Mouse (Mus musculus) ES-Bruce4 (cell line): ENCODE results near the gene Sf3a2. TPM values are rescaled to one million over a fixed set of nuclear protein-coding genes. Genes with fewer than 3 reads are reported as not detected.

Experiments
- H3K27ac ChIP-seq: 2 replicates; pipeline ENCODE4 v1.5.1; 2012; ENCODE audit warnings: low read length, inconsistent platforms; ENCODE audit not compliant: insufficient read depth
- H3K27me3 ChIP-seq: 2 replicates; pipeline ENCODE4 v1.6.1; 2012; ENCODE audit warnings: mild to moderate bottlenecking, low read length, inconsistent platforms; ENCODE audit not compliant: control insufficient read depth, poor library complexity, insufficient read depth, severe bottlenecking
- H3K36me3 ChIP-seq: 2 replicates; pipeline ENCODE4 v1.6.1; 2012; ENCODE audit warnings: inconsistent platforms, mild to moderate bottlenecking, low read length, moderate library complexity; ENCODE audit not compliant: control insufficient read depth, poor library complexity, insufficient read depth, severe bottlenecking
- H3K4me1 ChIP-seq: one replicate; pipeline ENCODE4 v1.8.1; 2011; ENCODE audit warnings: low read length; ENCODE audit not compliant: control insufficient read depth, insufficient read depth
- H3K4me3 ChIP-seq: 2 replicates; pipeline ENCODE4 v1.5.1; 2011; ENCODE audit warnings: low read depth, mild to moderate bottlenecking, low read length
- H3K9ac ChIP-seq: 2 replicates; pipeline ENCODE4 v1.6.1; 2012; ENCODE audit warnings: low read depth, mild to moderate bottlenecking, inconsistent platforms; ENCODE audit not compliant: poor library complexity, severe bottlenecking
- H3K9me3 ChIP-seq: replicated peaks from 2 replicates; pipeline ENCODE4 v1.6.1; 2012; ENCODE audit warnings: mild to moderate bottlenecking, low read length, inconsistent platforms; ENCODE audit not compliant: control insufficient read depth, poor library complexity, insufficient read depth, severe bottlenecking
- CTCF ChIP-seq: IDR thresholded peaks from one replicate; pipeline ENCODE4 v1.8.1; 2011; ENCODE audit warnings: low read depth, low read length
- EP300 ChIP-seq: IDR thresholded peaks from 2 replicates; pipeline ENCODE4 v1.6.1; 2011; ENCODE audit warnings: low read depth, low read length; ENCODE audit not compliant: insufficient read depth
- POLR2A ChIP-seq: IDR thresholded peaks from one replicate; pipeline ENCODE4 v1.8.1; 2011; ENCODE audit warnings: low read length; ENCODE audit not compliant: insufficient read depth
- polyA plus RNA-seq: library from polyadenylated mRNA; stranded (reverse); fragments of >200 nt; gene quantifications from 2 replicates; pipeline ENCODE4 v1.2.4, GENCODE M21; 2011; ENCODE audit warnings: low read depth; ENCODE audit not compliant: missing spikeins, insufficient read depth, insufficient read length

Gene Sf3a2
- polyA plus RNA-seq, 1 experiment: 90.1 TPM

GRCm38 (mm10) chr10:80773816-80774215, 24.2 kb upstream of the Sf3a2 start:
- Histone ChIP-seq H3K9me3 (no peaks in the 10 kb centered on the region), H3K9ac (no peak overlapping the region), H3K4me3 (no peak overlapping the region), H3K4me1 (no peaks in the 10 kb centered on the region), H3K27ac (no peak overlapping the region), H3K36me3 (peaks cover 30% of the 10 kb centered on the region), H3K27me3 (no peaks in the 10 kb centered on the region)
- TF ChIP-seq CTCF (no peak), POLR2A (no peak), EP300 (no peak)

- Histone ChIP-seq H3K27ac (no peak overlapping the region), H3K9me3 (no peaks in the 10 kb centered on the region)
Observed at GRCm38 (mm10) chr10:80774549-80774948, 23.4 kb upstream of the Sf3a2 start.

GRCm38 (mm10) chr10:80774981-80775380, 23.0 kb upstream of the Sf3a2 start:
- Histone ChIP-seq H3K4me3 (no peak overlapping the region), H3K27me3 (no peaks in the 10 kb centered on the region), H3K4me1 (no peaks in the 10 kb centered on the region), H3K9ac (no peak overlapping the region), H3K27ac (no peak overlapping the region), H3K9me3 (no peaks in the 10 kb centered on the region), H3K36me3 (peaks cover 34% of the 10 kb centered on the region)
- TF ChIP-seq EP300 (no peak), CTCF (no peak), POLR2A (no peak)

More at GRCm38 (mm10) chr10:80774549-80774948, 23.4 kb upstream of the Sf3a2 start:
- Histone ChIP-seq H3K9ac (no peak overlapping the region), H3K4me1 (no peaks in the 10 kb centered on the region), H3K36me3 (peaks cover 34% of the 10 kb centered on the region), H3K27me3 (no peaks in the 10 kb centered on the region), H3K4me3 (no peak overlapping the region)
- TF ChIP-seq POLR2A (no peak), CTCF (peak; percentile 96), EP300 (no peak)

- H3K27me3 ChIP-seq: no peaks in the 10 kb centered on the region
- H3K4me3 ChIP-seq: no peak overlapping the region
- H3K36me3 ChIP-seq: peaks cover 35% of the 10 kb centered on the region
- no peak overlapping the region for H3K27ac ChIP-seq
- H3K9ac ChIP-seq: no peak overlapping the region
- H3K4me1 ChIP-seq: no peaks in the 10 kb centered on the region
- no peaks in the 10 kb centered on the region for H3K9me3 ChIP-seq
- no peak for TF ChIP-seq POLR2A
Observed at GRCm38 (mm10) chr10:80775731-80776130, 22.3 kb upstream of the Sf3a2 start.

GRCm38 (mm10) chr10:80776358-80776869, 21.6 kb upstream of the Sf3a2 start:
- no peak for TF ChIP-seq CTCF
- Histone ChIP-seq H3K9ac (no peak overlapping the region), H3K36me3 (peaks cover 32% of the 10 kb centered on the region)

GRCm38 (mm10) chr10:80777123-80777522, 20.9 kb upstream of the Sf3a2 start:
- Histone ChIP-seq H3K9me3 (no peaks in the 10 kb centered on the region), H3K27me3 (no peaks in the 10 kb centered on the region), H3K9ac (no peak overlapping the region), H3K27ac (no peak overlapping the region), H3K36me3 (peaks cover 26% of the 10 kb centered on the region), H3K4me1 (no peaks in the 10 kb centered on the region), H3K4me3 (no peak overlapping the region)
- TF ChIP-seq EP300: no peak
- no peak for TF ChIP-seq CTCF
- no peak for TF ChIP-seq POLR2A

More at GRCm38 (mm10) chr10:80776358-80776869, 21.6 kb upstream of the Sf3a2 start:
- no peaks in the 10 kb centered on the region for H3K27me3 ChIP-seq
- H3K4me1 ChIP-seq: no peaks in the 10 kb centered on the region
- H3K4me3 ChIP-seq: no peak overlapping the region
- no peak overlapping the region for H3K27ac ChIP-seq
- H3K9me3 ChIP-seq: no peaks in the 10 kb centered on the region
